Mouse (Mus musculus): Measurements from ENCODE around the gene Zfp367. TPM values are rescaled to one million over a fixed set of nuclear protein-coding genes. Genes with fewer than 3 reads are reported as not detected.
A peak's percentile ranks its signal among the peaks of the same experiment; 100 is the strongest.

Zfp367 gene
- polyA plus RNA-seq, 1 experiment from 2014 or later = 25.6 TPM

GRCm38 (mm10) chr13:64108381-64108850 lies 44.6 kb downstream of the Zfp367 start:
- 47% methylated on average over 5 of the region's 5 CpGs for WGBS
- no peaks in the 10 kb centered on the region for H3K9me3 ChIP-seq (ENCODE audit: control insufficient read depth, low read length)
- no peak overlapping the region; the same call in 1 of the 2 replicates for H3K27ac ChIP-seq (ENCODE audit: low read depth, low read length)
- peak; percentile 87 for DNase-seq (ENCODE audit: low spot score, missing footprints)
- no peak overlapping the region; the same call in 1 of the 2 replicates for H3K9ac ChIP-seq (ENCODE audit: low read length)
- H3K4me3 ChIP-seq (ENCODE audit: low read depth, low read length) = no peak overlapping the region
- peak; percentile 34; the same call in 1 of the 2 replicates for ATAC-seq (ENCODE audit: low FRiP score)
- no peak overlapping the region for H3K4me2 ChIP-seq
- H3K4me1 ChIP-seq (ENCODE audit: control insufficient read depth, insufficient read depth, low read length) = peaks cover 7% of the 10 kb centered on the region; the same call in 1 of the 2 replicates
- H3K36me3 ChIP-seq (ENCODE audit: control insufficient read depth, insufficient read depth, low read length) = no peaks in the 10 kb centered on the region
- no peaks in the 10 kb centered on the region for H3K27me3 ChIP-seq (ENCODE audit: control insufficient read depth, insufficient read depth, low read length)

DNA sequence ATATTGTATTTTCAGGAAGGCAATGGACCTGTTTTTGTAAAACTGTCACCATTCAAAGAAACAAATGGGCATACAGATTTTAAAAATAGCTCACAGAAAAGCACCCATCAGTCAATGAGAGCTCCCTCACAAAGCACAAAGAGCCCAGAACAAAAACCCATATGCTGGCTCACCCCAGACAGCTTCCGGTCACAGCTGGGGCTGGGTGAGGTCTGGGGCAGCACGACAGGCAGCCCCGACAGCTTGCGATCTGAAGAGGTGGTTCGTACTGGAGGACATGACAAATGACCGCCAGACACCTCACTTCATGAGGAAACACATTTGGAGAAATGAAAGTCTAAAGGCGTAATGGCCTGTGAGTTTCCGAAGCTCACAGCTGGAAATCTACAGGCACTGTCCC lies 45.5 kb downstream of the Zfp367 start:
- 29% methylated on average over 8 of the region's 8 CpGs for whole genome bisulfite sequencing
- DNase-seq (ENCODE audit: low spot score, missing footprints) = no peak
- Histone ChIP-seq H3K4me2 (no peak overlapping the region), H3K9me3 (ENCODE audit: control insufficient read depth, low read length) (no peaks in the 10 kb centered on the region), H3K4me3 (ENCODE audit: low read depth, low read length) (no peak overlapping the region), H3K9ac (ENCODE audit: low read length) (no peak overlapping the region), H3K27ac (ENCODE audit: low read depth, low read length) (no peak overlapping the region), H3K27me3 (ENCODE audit: control insufficient read depth, insufficient read depth, low read length) (no peaks in the 10 kb centered on the region), H3K36me3 (ENCODE audit: control insufficient read depth, insufficient read depth, low read length) (no peaks in the 10 kb centered on the region), H3K4me1 (ENCODE audit: control insufficient read depth, insufficient read depth, low read length) (peaks cover 7% of the 10 kb centered on the region; the same call in 1 of the 2 replicates)
- ATAC-seq (ENCODE audit: low FRiP score) = peak; percentile 87

- no peak overlapping the region for H3K27ac ChIP-seq (ENCODE audit: low read depth, low read length)
- DNase-seq (ENCODE audit: low spot score, missing footprints) (no peak), ATAC-seq (ENCODE audit: low FRiP score) (peak; percentile 12)
- H3K4me1 ChIP-seq (ENCODE audit: control insufficient read depth, insufficient read depth, low read length) = peaks cover 7% of the 10 kb centered on the region; the same call in 1 of the 2 replicates
- no peak overlapping the region for H3K9ac ChIP-seq (ENCODE audit: low read length)
- H3K36me3 ChIP-seq (ENCODE audit: control insufficient read depth, insufficient read depth, low read length) = no peaks in the 10 kb centered on the region
- no peaks in the 10 kb centered on the region for H3K27me3 ChIP-seq (ENCODE audit: control insufficient read depth, insufficient read depth, low read length)
- H3K4me3 ChIP-seq (ENCODE audit: low read depth, low read length) = no peak overlapping the region
- WGBS = 52% methylated on average over 3 of the region's 3 CpGs
- no peaks in the 10 kb centered on the region for H3K9me3 ChIP-seq (ENCODE audit: control insufficient read depth, low read length)
- H3K4me2 ChIP-seq = no peak overlapping the region
Observed at GRCm38 (mm10) chr13:64107105-64107504, 45.9 kb downstream of the Zfp367 start.

DNA sequence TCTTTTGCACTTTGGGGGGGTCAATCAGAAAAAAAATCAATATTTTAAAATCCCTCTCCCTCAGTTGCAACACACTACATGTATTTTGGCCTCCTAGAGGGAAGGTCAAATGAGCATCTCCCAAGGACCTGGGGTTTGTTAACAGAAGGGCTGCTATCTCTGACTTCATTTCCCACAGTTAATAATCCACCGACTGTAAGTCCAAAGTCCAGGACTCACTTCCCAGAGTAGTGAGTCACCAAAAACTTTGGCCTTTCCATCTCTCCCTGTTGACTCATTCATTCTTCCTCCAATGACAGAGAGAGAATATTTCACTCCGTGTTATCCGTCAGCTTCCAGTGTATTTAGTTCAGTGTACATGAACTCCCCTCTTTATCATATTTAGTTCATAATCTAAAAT lies 47.3 kb downstream of the Zfp367 start:
- Histone ChIP-seq H3K4me1 (ENCODE audit: control insufficient read depth, insufficient read depth, low read length) (peaks cover 7% of the 10 kb centered on the region; the same call in 1 of the 2 replicates), H3K9ac (ENCODE audit: low read length) (no peak overlapping the region), H3K27me3 (ENCODE audit: control insufficient read depth, insufficient read depth, low read length) (no peaks in the 10 kb centered on the region), H3K27ac (ENCODE audit: low read depth, low read length) (no peak overlapping the region), H3K4me3 (ENCODE audit: low read depth, low read length) (no peak overlapping the region), H3K36me3 (ENCODE audit: control insufficient read depth, insufficient read depth, low read length) (no peaks in the 10 kb centered on the region), H3K9me3 (ENCODE audit: control insufficient read depth, low read length) (no peaks in the 10 kb centered on the region), H3K4me2 (no peak overlapping the region)
- no peak for DNase-seq (ENCODE audit: low spot score, missing footprints)
- no peak for ATAC-seq (ENCODE audit: low FRiP score)
- 94% methylated on average over 3 of the region's 3 CpGs for WGBS

GRCm38 (mm10) chr13:64100186-64100585 lies 52.8 kb downstream of the Zfp367 start:
- Histone ChIP-seq H3K9ac (ENCODE audit: low read length) (no peak overlapping the region), H3K27ac (ENCODE audit: low read depth, low read length) (no peak overlapping the region), H3K4me2 (no peak overlapping the region), H3K27me3 (ENCODE audit: control insufficient read depth, insufficient read depth, low read length) (no peaks in the 10 kb centered on the region), H3K4me1 (ENCODE audit: control insufficient read depth, insufficient read depth, low read length) (no peaks in the 10 kb centered on the region), H3K36me3 (ENCODE audit: control insufficient read depth, insufficient read depth, low read length) (no peaks in the 10 kb centered on the region), H3K9me3 (ENCODE audit: control insufficient read depth, low read length) (no peaks in the 10 kb centered on the region), H3K4me3 (ENCODE audit: low read depth, low read length) (no peak overlapping the region)
- WGBS = 61% methylated on average over 3 of the region's 3 CpGs
- peak; percentile 93 for DNase-seq (ENCODE audit: low spot score, missing footprints)
- no peak for ATAC-seq (ENCODE audit: low FRiP score)

DNA sequence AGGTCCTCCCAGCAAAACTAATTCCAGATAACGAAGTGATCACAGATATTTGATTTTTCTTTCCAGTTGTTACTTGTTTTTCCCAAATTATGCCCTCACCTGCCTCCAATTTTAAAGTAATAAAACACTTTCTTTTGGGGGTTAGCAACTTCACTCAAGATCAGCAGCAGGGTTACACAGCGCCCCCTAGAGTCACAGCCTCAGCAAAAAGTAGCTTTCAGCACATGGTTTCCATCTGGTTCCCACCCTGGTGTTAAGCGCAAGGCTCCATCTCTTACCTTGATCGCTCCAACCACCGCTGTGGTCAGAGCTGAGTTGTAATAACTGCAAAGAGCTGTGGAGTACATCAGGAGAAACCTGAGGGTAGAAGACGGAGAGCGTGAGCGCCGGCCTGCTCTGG lies 54.0 kb downstream of the Zfp367 start:
- H3K27me3 ChIP-seq (ENCODE audit: control insufficient read depth, insufficient read depth, low read length) = no peaks in the 10 kb centered on the region
- WGBS = 74% methylated on average over 9 of the region's 9 CpGs
- no peaks in the 10 kb centered on the region for H3K4me1 ChIP-seq (ENCODE audit: control insufficient read depth, insufficient read depth, low read length)
- no peaks in the 10 kb centered on the region for H3K9me3 ChIP-seq (ENCODE audit: control insufficient read depth, low read length)
- H3K9ac ChIP-seq (ENCODE audit: low read length) = no peak overlapping the region
- no peak for ATAC-seq (ENCODE audit: low FRiP score)
- H3K4me2 ChIP-seq = no peak overlapping the region
- H3K36me3 ChIP-seq (ENCODE audit: control insufficient read depth, insufficient read depth, low read length) = no peaks in the 10 kb centered on the region
- no peak overlapping the region for H3K4me3 ChIP-seq (ENCODE audit: low read depth, low read length)
- no peak overlapping the region for H3K27ac ChIP-seq (ENCODE audit: low read depth, low read length)
- DNase-seq (ENCODE audit: low spot score, missing footprints) = no peak

GRCm38 (mm10) chr13:64093341-64093740 lies 59.7 kb downstream of the Zfp367 start:
- DNase-seq (ENCODE audit: low spot score, missing footprints) = peak; percentile 99

GRCm38 (mm10) chr13:64092752-64093151 lies 60.2 kb downstream of the Zfp367 start:
- Histone ChIP-seq H3K4me3 (ENCODE audit: low read depth, low read length) (no peak overlapping the region), H3K27me3 (ENCODE audit: control insufficient read depth, insufficient read depth, low read length) (no peaks in the 10 kb centered on the region), H3K9ac (ENCODE audit: low read length) (no peak overlapping the region), H3K36me3 (ENCODE audit: control insufficient read depth, insufficient read depth, low read length) (no peaks in the 10 kb centered on the region), H3K9me3 (ENCODE audit: control insufficient read depth, low read length) (no peaks in the 10 kb centered on the region), H3K4me2 (no peak overlapping the region), H3K27ac (ENCODE audit: low read depth, low read length) (no peak overlapping the region), H3K4me1 (ENCODE audit: control insufficient read depth, insufficient read depth, low read length) (no peaks in the 10 kb centered on the region)
- ATAC-seq (ENCODE audit: low FRiP score) = no peak
- DNase-seq (ENCODE audit: low spot score, missing footprints) = no peak
- WGBS = 80% methylated on average over 6 of the region's 6 CpGs

More at GRCm38 (mm10) chr13:64093341-64093740, 59.7 kb downstream of the Zfp367 start:
- no peaks in the 10 kb centered on the region for H3K36me3 ChIP-seq (ENCODE audit: control insufficient read depth, insufficient read depth, low read length)
- H3K4me3 ChIP-seq (ENCODE audit: low read depth, low read length) = no peak overlapping the region
- H3K4me1 ChIP-seq (ENCODE audit: control insufficient read depth, insufficient read depth, low read length) = no peaks in the 10 kb centered on the region
- H3K9me3 ChIP-seq (ENCODE audit: control insufficient read depth, low read length) = no peaks in the 10 kb centered on the region
- no peak for ATAC-seq (ENCODE audit: low FRiP score)
- H3K9ac ChIP-seq (ENCODE audit: low read length) = no peak overlapping the region
- H3K4me2 ChIP-seq = no peak overlapping the region
- WGBS = 16% methylated on average over 1 of the region's 1 CpGs
- no peak overlapping the region for H3K27ac ChIP-seq (ENCODE audit: low read depth, low read length)
- H3K27me3 ChIP-seq (ENCODE audit: control insufficient read depth, insufficient read depth, low read length) = no peaks in the 10 kb centered on the region

DNA sequence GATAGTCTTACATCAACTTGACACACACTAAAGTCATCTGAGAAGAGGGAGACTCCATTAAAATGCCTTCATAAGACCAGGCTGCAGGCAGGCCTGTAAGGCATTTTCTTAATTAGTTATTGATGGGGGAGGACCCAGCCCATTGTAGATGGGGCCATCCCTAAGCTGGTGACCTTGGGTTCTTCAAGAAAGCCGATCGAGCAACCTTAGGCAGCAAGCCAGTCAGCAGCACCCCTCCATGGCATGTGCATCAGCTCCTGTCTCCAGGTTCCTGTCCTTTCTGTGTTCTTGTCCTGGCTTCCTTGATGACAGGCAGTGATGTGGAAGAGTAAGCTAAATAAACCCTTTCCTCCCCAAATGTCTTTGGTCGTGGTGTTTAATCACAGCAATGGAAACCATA lies 60.9 kb downstream of the Zfp367 start:
- Histone ChIP-seq H3K27me3 (ENCODE audit: control insufficient read depth, insufficient read depth, low read length) (no peaks in the 10 kb centered on the region), H3K27ac (ENCODE audit: low read depth, low read length) (no peak overlapping the region), H3K36me3 (ENCODE audit: control insufficient read depth, insufficient read depth, low read length) (no peaks in the 10 kb centered on the region), H3K4me1 (ENCODE audit: control insufficient read depth, insufficient read depth, low read length) (no peaks in the 10 kb centered on the region), H3K4me2 (no peak overlapping the region), H3K9me3 (ENCODE audit: control insufficient read depth, low read length) (no peaks in the 10 kb centered on the region), H3K9ac (ENCODE audit: low read length) (no peak overlapping the region), H3K4me3 (ENCODE audit: low read depth, low read length) (no peak overlapping the region)
- DNase-seq (ENCODE audit: low spot score, missing footprints) (no peak), ATAC-seq (ENCODE audit: low FRiP score) (no peak)
- 71% methylated on average over 3 of the region's 3 CpGs for WGBS
